Mouse (Mus musculus) splenic B cell, adult 2 months (primary cell): ENCODE results near the gene Cpb1.

Source experiments
- DNase-seq: peaks from one replicate; pipeline ENCODE4 v3.0.0-alpha.2; 2011; ENCODE audit warnings: low read depth, low spot score
- H3K27me3 ChIP-seq: 2 replicates; pipeline ENCODE4 v1.6.1; 2012; ENCODE audit warnings: mild to moderate bottlenecking, low read length, moderate library complexity, mixed read lengths; ENCODE audit not compliant: control insufficient read depth, poor library complexity, insufficient read depth, severe bottlenecking
- H3K36me3 ChIP-seq: 2 replicates; pipeline ENCODE4 v1.6.1; 2012; ENCODE audit warnings: mild to moderate bottlenecking, low read length, moderate library complexity, mixed read lengths; ENCODE audit not compliant: control insufficient read depth, poor library complexity, insufficient read depth, severe bottlenecking

Gene Cpb1

GRCm38 (mm10) chr3:20275633-20276032, at the start of gene Cpb1:
Gene Cpb1 (minus strand): TSS chr3:20275733.
- no peaks in the 10 kb centered on the region for H3K27me3 ChIP-seq
- no peaks in the 10 kb centered on the region for H3K36me3 ChIP-seq
- no peak for DNase-seq

- H3K36me3 ChIP-seq: no peaks in the 10 kb centered on the region
- H3K27me3 ChIP-seq: no peaks in the 10 kb centered on the region
- no peak for DNase-seq
These were observed 41.7 kb upstream of the Cpb1 start for GRCm38 (mm10) chr3:20317233-20317632.

- H3K36me3 ChIP-seq: no peaks in the 10 kb centered on the region
- no peak for DNase-seq
- no peaks in the 10 kb centered on the region for H3K27me3 ChIP-seq
These were observed 33.6 kb upstream of the Cpb1 start for GRCm38 (mm10) chr3:20309142-20309541.

- Histone ChIP-seq H3K27me3 (no peaks in the 10 kb centered on the region), H3K36me3 (no peaks in the 10 kb centered on the region)
- no peak for DNase-seq
These were observed 31.7 kb upstream of the Cpb1 start for GRCm38 (mm10) chr3:20307256-20307655.

GRCm38 (mm10) chr3:20304758-20305352, 29.3 kb upstream of the Cpb1 start:
- no peak for DNase-seq
- Histone ChIP-seq H3K27me3 (no peaks in the 10 kb centered on the region), H3K36me3 (no peaks in the 10 kb centered on the region)

- no peak for DNase-seq
- no peaks in the 10 kb centered on the region for H3K27me3 ChIP-seq
- no peaks in the 10 kb centered on the region for H3K36me3 ChIP-seq
These were observed 20.0 kb upstream of the Cpb1 start for GRCm38 (mm10) chr3:20295546-20295945.

- DNase-seq: no peak
- no peaks in the 10 kb centered on the region for H3K36me3 ChIP-seq
- no peaks in the 10 kb centered on the region for H3K27me3 ChIP-seq
These were observed 19.2 kb upstream of the Cpb1 start for GRCm38 (mm10) chr3:20294542-20295348.

- no peaks in the 10 kb centered on the region for H3K27me3 ChIP-seq
- no peak for DNase-seq
- no peaks in the 10 kb centered on the region for H3K36me3 ChIP-seq
These were observed 15.8 kb upstream of the Cpb1 start for GRCm38 (mm10) chr3:20291370-20291769.

- no peak for DNase-seq
- no peaks in the 10 kb centered on the region for H3K27me3 ChIP-seq
- H3K36me3 ChIP-seq: no peaks in the 10 kb centered on the region
These were observed 13.2 kb upstream of the Cpb1 start for GRCm38 (mm10) chr3:20288761-20289160.

GRCm38 (mm10) chr3:20281796-20282195, 6.3 kb upstream of the Cpb1 start:
- no peaks in the 10 kb centered on the region for H3K36me3 ChIP-seq
- no peaks in the 10 kb centered on the region for H3K27me3 ChIP-seq
- DNase-seq: no peak

GRCm38 (mm10) chr3:20254566-20255479, 20.7 kb downstream of the Cpb1 start:
- DNase-seq: no peak
- Histone ChIP-seq H3K36me3 (no peaks in the 10 kb centered on the region), H3K27me3 (no peaks in the 10 kb centered on the region)

GRCm38 (mm10) chr3:20243913-20244312, 31.6 kb downstream of the Cpb1 start:
- DNase-seq: no peak
- no peaks in the 10 kb centered on the region for H3K36me3 ChIP-seq
- no peaks in the 10 kb centered on the region for H3K27me3 ChIP-seq

- Histone ChIP-seq H3K27me3 (no peaks in the 10 kb centered on the region), H3K36me3 (no peaks in the 10 kb centered on the region)
- DNase-seq: no peak
These were observed 33.5 kb downstream of the Cpb1 start, which contains the start of gene Cpa3 for GRCm38 (mm10) chr3:20242050-20242449. Gene Cpa3 (minus strand): TSS chr3:20242181.

GRCm38 (mm10) chr3:20239741-20240140, 35.8 kb downstream of the Cpb1 start:
- no peaks in the 10 kb centered on the region for H3K36me3 ChIP-seq
- DNase-seq: no peak
- H3K27me3 ChIP-seq: no peaks in the 10 kb centered on the region

GRCm38 (mm10) chr3:20236965-20237364, 38.6 kb downstream of the Cpb1 start:
- H3K27me3 ChIP-seq: no peaks in the 10 kb centered on the region
- no peaks in the 10 kb centered on the region for H3K36me3 ChIP-seq
- DNase-seq: no peak
